Mouse (Mus musculus): ENCODE measurements around the gene Tmem246.

The Tmem246 gene

DNA sequence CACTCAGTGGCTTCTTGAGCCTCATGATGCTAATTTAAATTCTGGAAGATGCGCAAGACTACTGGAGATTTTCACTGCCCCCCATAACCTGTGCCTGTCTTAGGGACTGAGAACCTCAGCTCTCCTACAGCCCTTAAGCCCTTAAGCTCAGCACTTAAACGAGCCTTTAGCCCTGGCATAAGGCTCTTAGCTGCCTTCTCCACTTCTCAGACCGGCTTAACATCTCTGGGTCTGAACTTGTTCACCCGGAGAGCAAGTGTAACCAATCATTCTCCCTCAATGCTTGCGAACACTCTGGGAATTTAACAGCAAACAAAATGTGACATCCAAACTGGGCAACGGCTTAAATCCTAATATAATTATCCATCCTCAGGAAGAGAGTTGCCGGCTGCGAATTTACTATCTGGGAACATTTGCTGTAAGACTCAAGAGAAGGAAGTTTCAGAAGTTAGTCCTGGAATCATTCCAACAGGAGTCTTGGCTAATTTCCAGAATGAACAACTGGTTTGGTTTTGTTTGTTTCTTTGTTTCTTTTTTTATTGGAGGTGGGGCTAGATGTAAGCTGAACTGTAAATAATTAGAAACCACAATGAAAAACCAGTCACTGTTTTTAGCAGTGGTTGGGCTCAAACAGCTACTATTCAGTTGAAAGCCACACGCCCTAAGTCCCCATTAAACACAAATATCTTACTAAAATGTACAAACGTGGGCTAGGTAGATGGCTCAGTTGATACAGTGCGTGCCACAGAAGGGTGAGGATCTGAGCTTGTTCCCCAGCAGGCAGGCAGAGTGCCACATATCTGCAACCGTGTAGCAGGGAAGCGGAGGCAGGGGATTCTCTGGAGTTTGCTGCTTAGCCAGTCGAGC, 13.5 kb downstream of the Tmem246 start:
- in situ Hi-C loops (cut with MboI; ENCODE audit: low sequenced_read_pairs): no loop called here

- in situ Hi-C loops (cut with MboI; ENCODE audit: low sequenced_read_pairs): no loop called here
These were observed 16.4 kb downstream of the Tmem246 start for GRCm38 (mm10) chr4:49581256-49581655.

DNA sequence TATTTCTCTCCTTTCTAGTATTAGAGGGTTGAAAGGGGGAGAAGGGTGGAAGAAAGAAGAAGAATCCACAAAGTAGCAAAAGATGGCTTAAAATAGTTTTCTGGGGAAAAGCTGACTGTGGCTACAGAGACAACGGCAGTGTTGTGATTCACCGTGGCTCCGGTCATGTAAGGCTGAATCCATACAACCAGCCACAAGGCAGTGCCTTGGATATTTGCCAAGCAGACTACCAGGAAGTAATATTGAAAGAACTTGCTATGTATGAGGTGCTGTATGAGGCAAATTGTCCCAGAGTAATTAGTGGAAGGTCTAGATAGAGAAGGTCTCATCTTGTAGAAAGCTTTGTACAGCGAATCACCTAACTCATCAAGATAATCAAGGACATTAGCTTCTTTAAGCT, 25.5 kb downstream of the Tmem246 start:
- in situ Hi-C loops (cut with MboI; ENCODE audit: low sequenced_read_pairs): loop anchor here (10.0 kb wide), 1 partner anchor 53 kb away; no protein-coding TSS in a partner anchor

- in situ Hi-C loops (cut with MboI; ENCODE audit: low sequenced_read_pairs): no loop called here
These were observed 30.1 kb downstream of the Tmem246 start for GRCm38 (mm10) chr4:49567613-49568012.

DNA sequence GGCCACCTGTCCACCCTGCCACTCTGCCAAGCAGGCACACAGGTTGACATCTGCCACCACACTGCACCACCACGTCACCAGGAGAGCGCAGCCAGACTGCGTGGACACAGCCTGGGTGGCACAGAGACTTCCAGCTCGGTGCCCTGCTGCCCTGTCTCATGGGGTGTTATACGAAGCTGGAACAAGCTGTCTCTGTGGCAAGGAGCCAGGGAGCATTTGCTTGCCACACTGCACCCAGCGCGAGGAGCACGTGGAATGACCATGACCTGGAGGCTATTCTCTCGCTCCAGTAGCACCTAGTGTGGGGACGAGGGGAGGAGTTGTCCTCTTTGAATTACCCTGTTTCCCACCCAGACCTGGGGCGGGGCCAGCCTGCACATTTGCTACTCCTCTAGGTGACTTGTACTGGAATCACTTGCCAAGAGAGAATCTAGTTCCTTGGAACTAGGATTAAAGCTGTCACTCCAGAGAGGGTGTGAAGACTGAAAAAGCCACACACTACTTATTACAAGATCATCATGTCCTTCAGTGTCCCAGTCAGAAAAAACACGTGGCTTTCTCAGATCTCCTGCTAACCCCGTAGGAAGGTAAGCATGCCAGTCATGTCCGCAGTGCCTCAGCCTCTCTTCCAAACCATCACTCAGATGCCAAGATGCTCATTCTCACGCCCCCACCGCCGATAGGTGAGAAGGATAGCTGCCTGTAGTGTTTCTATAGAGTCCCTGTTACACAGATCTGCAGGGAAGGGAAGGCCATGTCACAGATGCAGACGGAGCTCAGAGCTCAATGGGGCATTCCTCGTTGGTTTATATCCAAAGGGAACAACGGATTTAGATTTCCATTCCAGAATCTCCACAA, 37.5 kb downstream of the Tmem246 start:
- in situ Hi-C loops (cut with MboI; ENCODE audit: low sequenced_read_pairs): no loop called here

DNA sequence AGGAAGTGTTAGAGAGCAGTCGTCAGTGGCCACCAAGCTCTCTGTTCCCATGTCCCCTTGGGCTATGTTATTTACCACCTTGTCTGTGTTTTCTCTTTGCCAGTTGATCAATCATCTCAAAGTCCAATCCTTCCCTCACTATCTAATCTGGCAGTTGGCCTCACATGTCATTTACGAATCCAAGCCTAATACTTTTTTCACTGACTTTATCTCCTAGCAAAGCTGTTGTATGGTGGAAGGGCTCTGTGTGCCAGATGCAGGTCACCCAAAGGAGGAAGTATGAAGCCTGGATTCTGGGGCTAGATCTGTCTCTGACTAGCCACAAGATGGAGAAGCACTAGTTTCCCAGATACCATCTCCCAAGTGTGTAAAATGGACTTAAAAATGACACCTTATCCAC, 39.5 kb downstream of the Tmem246 start:
- in situ Hi-C loops (cut with MboI; ENCODE audit: low sequenced_read_pairs): no loop called here

DNA sequence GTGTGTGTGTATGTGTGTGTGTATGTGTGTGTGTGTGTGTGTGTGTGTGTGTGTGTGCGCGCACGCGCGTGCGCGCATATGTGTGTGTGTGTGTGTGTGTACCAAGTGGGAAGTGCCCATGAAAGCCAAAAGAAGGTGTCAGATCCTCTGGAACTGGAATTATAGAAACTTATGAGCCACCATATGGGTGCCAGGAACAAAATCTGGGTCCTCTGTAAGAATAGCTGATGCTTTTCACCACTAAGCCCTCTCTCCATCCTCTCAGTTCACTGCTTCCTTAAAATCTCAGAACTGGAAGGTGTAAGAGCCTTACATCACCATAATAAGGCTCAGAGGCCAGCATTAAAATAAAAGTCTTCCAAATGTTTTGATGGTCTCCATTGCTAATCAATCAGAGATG, 40.3 kb downstream of the Tmem246 start:
- in situ Hi-C loops (cut with MboI; ENCODE audit: low sequenced_read_pairs): no loop called here

GRCm38 (mm10) chr4:49553380-49553779, 44.3 kb downstream of the Tmem246 start:
- in situ Hi-C loops (cut with MboI; ENCODE audit: low sequenced_read_pairs): no loop called here

DNA sequence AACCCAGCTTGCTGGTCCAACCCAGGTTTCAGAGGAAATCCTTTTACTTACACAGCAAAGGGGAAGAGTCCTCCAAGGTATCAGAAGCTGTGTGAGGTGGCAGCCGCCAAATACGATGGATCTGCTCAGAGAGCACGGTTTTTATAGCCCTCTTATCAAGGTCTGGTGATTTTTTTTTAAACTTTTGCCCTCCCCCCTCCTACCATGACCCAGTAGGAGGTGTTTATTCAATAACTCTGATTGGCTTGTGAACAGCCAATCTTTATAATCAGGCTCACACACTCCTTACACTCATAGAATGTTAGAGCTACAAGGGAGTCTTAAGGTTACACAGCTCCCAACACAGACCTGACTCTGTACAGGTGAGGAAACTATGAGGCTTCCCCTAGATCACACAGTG, 48.3 kb downstream of the Tmem246 start, which contains the start of gene Aldob:
Gene Aldob (minus strand): TSS at position 164 of the 400 bp plus-strand sequence.
- in situ Hi-C loops (cut with MboI; ENCODE audit: low sequenced_read_pairs): no loop called here

DNA sequence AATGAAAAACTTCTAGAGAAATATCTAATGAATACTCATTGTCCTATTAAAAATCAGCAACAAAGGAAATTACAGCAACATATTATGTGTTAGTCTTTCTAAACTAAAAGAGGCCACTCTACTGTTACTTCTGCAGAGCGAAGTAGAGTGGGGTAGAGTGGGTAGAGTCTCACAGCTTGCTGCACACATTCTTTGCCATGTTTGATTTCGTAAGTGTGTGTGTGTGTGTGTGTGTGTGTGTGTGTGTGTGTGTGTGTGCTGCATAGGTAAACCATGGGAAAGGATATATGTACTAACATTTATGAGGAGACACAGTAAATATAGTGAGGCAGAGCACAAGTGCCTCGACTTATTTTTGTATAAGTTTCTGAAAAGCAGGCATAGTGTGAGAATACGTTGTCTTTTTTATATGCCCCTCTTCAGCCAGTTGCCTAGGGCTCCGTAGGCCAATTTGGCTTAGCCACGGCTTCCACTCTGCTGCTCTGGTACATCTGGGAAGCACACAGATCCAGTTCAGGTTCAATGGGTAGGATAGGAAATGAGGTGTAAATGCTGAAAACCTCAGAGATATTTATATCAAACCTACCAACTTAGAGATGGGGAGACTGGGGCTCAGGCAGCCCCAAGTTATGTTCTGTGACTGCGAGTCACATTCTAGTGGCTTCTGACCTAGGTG, 50.0 kb downstream of the Tmem246 start:
- in situ Hi-C loops (cut with MboI; ENCODE audit: low sequenced_read_pairs): no loop called here

GRCm38 (mm10) chr4:49546873-49547543, 50.7 kb downstream of the Tmem246 start:
- in situ Hi-C loops (cut with MboI; ENCODE audit: low sequenced_read_pairs): no loop called here

DNA sequence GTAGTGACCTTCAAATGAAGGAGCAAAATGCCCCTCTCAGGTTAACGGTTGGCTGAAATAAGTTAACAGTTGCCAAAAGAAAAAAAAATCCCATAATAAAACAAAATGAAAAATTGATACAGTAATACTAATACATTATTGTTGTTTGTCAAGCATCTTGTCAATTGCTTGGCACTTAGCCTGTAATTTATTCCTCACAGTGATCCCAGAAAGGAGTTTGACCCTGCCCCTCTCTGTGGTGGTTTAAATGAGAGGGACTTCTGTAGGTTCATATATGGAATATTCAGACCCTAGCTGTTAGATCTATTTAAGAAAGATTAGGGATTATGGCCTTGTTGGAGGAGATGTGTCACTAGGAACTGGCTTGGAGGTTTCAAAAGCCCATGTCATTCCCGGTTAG, 51.6 kb downstream of the Tmem246 start:
- in situ Hi-C loops (cut with MboI; ENCODE audit: low sequenced_read_pairs): no loop called here

GRCm38 (mm10) chr4:49540966-49541365, 56.7 kb downstream of the Tmem246 start:
- in situ Hi-C loops (cut with MboI; ENCODE audit: low sequenced_read_pairs): no loop called here

GRCm38 (mm10) chr4:49539665-49540064, 58.0 kb downstream of the Tmem246 start:
- in situ Hi-C loops (cut with MboI; ENCODE audit: low sequenced_read_pairs): no loop called here

DNA sequence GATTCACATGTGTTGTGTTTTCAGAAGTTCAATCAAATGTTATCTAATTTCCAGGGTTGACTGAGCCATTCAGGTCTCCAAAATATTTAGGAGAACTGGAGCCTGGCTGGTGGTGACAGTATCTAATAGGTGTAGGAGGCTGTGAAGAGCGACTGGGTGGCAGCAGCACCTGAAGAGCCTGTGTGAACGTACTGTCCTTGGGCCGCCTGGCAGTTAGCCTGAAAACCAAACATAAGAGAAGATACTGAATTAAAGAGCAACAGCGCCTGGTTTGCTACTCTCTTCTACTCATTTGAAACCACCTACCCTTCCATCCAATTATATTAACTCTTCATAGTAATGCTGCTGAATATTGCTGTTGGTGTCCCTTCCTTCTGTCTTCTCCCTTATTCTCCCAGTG, 61.0 kb downstream of the Tmem246 start:
- in situ Hi-C loops (cut with MboI; ENCODE audit: low sequenced_read_pairs): no loop called here

DNA sequence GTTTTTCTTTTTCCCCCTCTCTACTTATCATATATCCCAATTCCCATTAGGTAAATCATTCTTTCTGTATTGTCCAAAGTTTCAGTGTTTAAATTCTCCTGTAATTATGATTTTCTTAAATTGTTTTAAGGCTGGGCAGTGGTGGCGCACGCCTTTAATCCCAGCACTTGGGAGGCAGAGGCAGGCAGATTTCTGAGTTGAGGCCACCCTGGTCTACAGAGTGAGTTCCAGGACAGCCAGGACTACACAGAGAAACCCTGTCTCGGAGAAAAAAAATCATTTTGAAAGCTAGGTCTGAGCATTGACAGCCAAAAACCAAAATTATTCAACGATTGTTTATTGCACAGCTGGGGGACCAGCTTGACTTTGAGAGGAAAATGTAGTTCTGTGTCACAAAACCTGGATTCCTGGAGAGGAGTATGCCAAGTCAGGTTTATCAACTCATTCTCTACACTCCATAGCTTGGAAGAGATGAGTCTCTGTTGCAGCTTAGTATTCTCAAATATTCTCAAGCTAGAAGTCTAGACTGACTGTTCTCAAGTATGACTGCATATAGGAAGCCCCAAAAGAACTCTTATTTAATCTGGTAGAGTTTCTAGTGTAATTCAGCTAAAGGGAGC, 61.9 kb downstream of the Tmem246 start:
- in situ Hi-C loops (cut with MboI; ENCODE audit: low sequenced_read_pairs): no loop called here

DNA sequence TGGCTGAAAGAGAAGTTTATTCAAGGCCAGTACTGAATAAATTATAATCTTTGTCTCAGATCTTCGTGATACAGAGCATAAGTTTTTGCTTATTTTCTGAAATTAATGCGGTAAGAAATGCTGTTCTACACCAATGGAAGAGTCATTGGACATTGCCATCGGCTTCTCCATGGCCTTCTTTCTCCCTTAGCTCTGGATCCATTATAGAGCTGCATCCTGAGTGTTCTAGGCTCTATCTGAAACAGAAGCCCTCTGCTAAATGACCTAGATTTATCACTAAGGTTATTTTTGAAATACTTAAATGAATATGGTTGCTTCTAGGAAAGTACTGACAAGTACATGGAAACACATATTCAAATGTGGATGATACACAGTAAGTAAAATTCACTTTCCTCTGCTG, 62.6 kb downstream of the Tmem246 start:
- in situ Hi-C loops (cut with MboI; ENCODE audit: low sequenced_read_pairs): no loop called here
